Mouse (Mus musculus) lung, embryonic 15.5 days (tissue): ENCODE results near the gene Vnn3. TPM values are rescaled to one million over a fixed set of nuclear protein-coding genes. Genes with fewer than 3 reads are reported as not detected.

Source experiments
- ATAC-seq: fragments of 200-750 bp; cut with Nextera tagmentation; 2 replicates; pipeline ENCODE4 v1.8.0; 2017; ENCODE audit warnings: moderate number of reproducible peaks, borderline replicate concordance; ENCODE audit not compliant: low FRiP score, low TSS enrichment; ENCODE audit errors: extremely low read depth
- H3K27ac ChIP-seq: fragments of 300-500 bp; sonication (generic); 2 replicates; pipeline ENCODE4 v1.5.1; 2015; ENCODE audit warnings: moderate library complexity, mild to moderate bottlenecking, inconsistent platforms
- H3K27me3 ChIP-seq: fragments of 300-500 bp; sonication (generic); 2 replicates; pipeline ENCODE4 v1.6.1; 2015; ENCODE audit warnings: inconsistent platforms
- H3K36me3 ChIP-seq: fragments of 300-500 bp; sonication (generic); 2 replicates; pipeline ENCODE4 v1.6.1; 2015; ENCODE audit warnings: inconsistent platforms
- H3K4me1 ChIP-seq: fragments of 300-500 bp; sonication (generic); 2 replicates; pipeline ENCODE4 v1.6.1; 2015; ENCODE audit warnings: inconsistent platforms
- H3K4me2 ChIP-seq: fragments of 300-500 bp; sonication (generic); 2 replicates; pipeline ENCODE4 v1.6.1; 2015; ENCODE audit warnings: inconsistent platforms, mild to moderate bottlenecking, moderate library complexity
- H3K4me3 ChIP-seq: fragments of 300-500 bp; sonication (generic); 2 replicates; pipeline ENCODE4 v1.5.1; 2015; ENCODE audit warnings: mild to moderate bottlenecking, inconsistent platforms
- H3K9ac ChIP-seq: fragments of 300-500 bp; sonication (generic); 2 replicates; pipeline ENCODE4 v1.6.1; 2015; ENCODE audit warnings: inconsistent platforms
- H3K9me3 ChIP-seq: fragments of 300-500 bp; sonication (generic); 2 replicates; pipeline ENCODE4 v1.6.1; 2016; ENCODE audit warnings: inconsistent platforms
- WGBS: fragments of 180-500 bp; shearing (Covaris S2); methylation state at CpG from one replicate; pipeline ENCODE4 v1.1.7; 2015; 5-methylcytosine and 5-hydroxymethylcytosine counted together
- polyA plus RNA-seq: library from polyadenylated mRNA; unstranded; fragments of >200 nt; fragmentation: Nextera tagmentation; extraction: Ambion mirVana; gene quantifications from 2 replicates; pipeline ENCODE4 v1.2.1, GENCODE M21; 2015

Gene Vnn3
- polyA plus RNA-seq, 1 experiment from 2014 or later = 0.16 TPM

DNA sequence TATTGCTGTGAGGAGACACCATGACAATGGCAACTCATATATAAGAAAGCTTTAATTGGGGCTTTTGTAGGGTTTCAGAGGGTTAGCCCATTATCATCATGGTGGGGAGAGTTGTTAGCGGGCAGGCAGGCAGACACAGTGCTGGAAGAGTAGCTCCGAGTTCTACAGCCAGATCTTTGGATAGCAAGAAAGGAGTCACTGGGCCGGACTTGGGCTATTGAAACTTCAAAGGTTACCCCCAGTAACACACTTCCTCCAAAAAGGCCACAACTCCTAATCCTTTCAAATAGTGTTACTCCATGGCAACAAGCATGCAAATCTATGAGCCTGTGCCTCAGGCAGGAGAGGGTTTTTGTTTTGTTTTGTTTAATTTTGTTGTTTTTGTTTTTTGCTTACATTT is 49.9 kb downstream of the Vnn3 start:
- Histone ChIP-seq H3K36me3 (no peaks in the 10 kb centered on the region), H3K9me3 (no peaks in the 10 kb centered on the region), H3K27me3 (no peaks in the 10 kb centered on the region), H3K9ac (no peak overlapping the region), H3K4me3 (no peak overlapping the region), H3K4me1 (no peaks in the 10 kb centered on the region), H3K27ac (no peak overlapping the region), H3K4me2 (no peak overlapping the region)
- WGBS = 84% methylated on average over 3 of the region's 3 CpGs
- no peak for ATAC-seq

DNA sequence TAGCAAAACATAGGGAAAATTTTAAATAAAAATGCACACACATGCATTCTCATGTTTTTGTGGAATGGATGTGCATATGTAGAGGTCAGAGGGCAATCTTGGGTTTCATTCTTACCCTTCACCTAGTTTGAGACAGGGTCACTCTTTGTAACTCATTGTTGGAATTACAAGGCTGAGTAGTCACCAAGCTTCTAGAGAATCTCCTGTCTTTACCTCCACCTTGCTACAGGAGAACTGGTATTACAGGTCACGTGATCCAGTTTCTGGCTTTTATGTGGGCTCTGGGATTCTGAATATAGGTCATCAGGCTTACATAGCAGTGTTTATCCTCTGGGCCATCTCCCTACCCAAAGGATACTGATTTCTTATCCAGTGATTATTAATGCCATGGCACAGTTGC is 54.4 kb downstream of the Vnn3 start:
- H3K9ac ChIP-seq = no peak overlapping the region
- H3K4me2 ChIP-seq = no peak overlapping the region
- H3K36me3 ChIP-seq = no peaks in the 10 kb centered on the region
- H3K4me1 ChIP-seq = no peaks in the 10 kb centered on the region
- H3K4me3 ChIP-seq = no peak overlapping the region
- WGBS = 86% methylated on average over 1 of the region's 1 CpGs
- no peak overlapping the region for H3K27ac ChIP-seq
- no peaks in the 10 kb centered on the region for H3K27me3 ChIP-seq
- H3K9me3 ChIP-seq = no peaks in the 10 kb centered on the region
- ATAC-seq = no peak

Other genes starting within 250 kb of the Vnn3 start
- 166 and 180 TPM in 2 replicates for gene Rps12, start 64.2 kb upstream of the Vnn3 start, polyA plus RNA-seq
- gene Slc18b1, start 54.5 kb upstream of the Vnn3 start, polyA plus RNA-seq = 16.7 and 20.1 TPM in 2 replicates
- 2.3 and 2.7 TPM in 2 replicates for gene Vnn1, start 43.2 kb downstream of the Vnn3 start, polyA plus RNA-seq
- not detected in 2 replicates for gene Taar1, start 68.9 kb downstream of the Vnn3 start, polyA plus RNA-seq
- not detected in 2 replicates for gene Taar2, start 87.1 kb downstream of the Vnn3 start, polyA plus RNA-seq
- gene Taar3, start 98.1 kb downstream of the Vnn3 start, polyA plus RNA-seq = not detected in 2 replicates
- gene Taar4, start 109.0 kb downstream of the Vnn3 start, polyA plus RNA-seq = not detected in 2 replicates
- gene Taar5, start 119.2 kb downstream of the Vnn3 start, polyA plus RNA-seq = not detected in 2 replicates
- not detected in 2 replicates for gene Taar6, start 134.2 kb downstream of the Vnn3 start, polyA plus RNA-seq
- not detected in 2 replicates for gene Taar7a, start 142.0 kb downstream of the Vnn3 start, polyA plus RNA-seq
- gene Taar7b, start 148.5 kb downstream of the Vnn3 start, polyA plus RNA-seq = not detected in 2 replicates
- not detected in 2 replicates for gene Taar7d, start 175.8 kb downstream of the Vnn3 start, polyA plus RNA-seq
- gene Taar7e, start 186.2 kb downstream of the Vnn3 start, polyA plus RNA-seq = not detected in 2 replicates
- gene Taar7f, start 198.0 kb downstream of the Vnn3 start, polyA plus RNA-seq = not detected in 2 replicates
- not detected in 2 replicates for gene Taar8a, start 225.0 kb downstream of the Vnn3 start, polyA plus RNA-seq
- gene Taar8b, start 240.8 kb downstream of the Vnn3 start, polyA plus RNA-seq = not detected in 2 replicates